In genomic region chr8:92998600-92998999, GRCm38 (mm10) we compare ENCODE assay signal across 9 mouse cellular contexts. TPM values are rescaled to one million over a fixed set of nuclear protein-coding genes. Genes with fewer than 3 reads are reported as not detected.
A peak's percentile ranks its signal among the peaks of the same experiment; 100 is the strongest.
DNase-seq lines count a peak whose midpoint lies in the region; ATAC-seq and TF ChIP-seq lines count a peak whose summit lies in the region.
"Had no signal": no experiment of that assay in that cellular context is flagged by ENCODE, and none has a peak within 500 bp of the region (broad histone marks: within the 10 kb centered on the region; RNA-seq: fewer than 3 reads in every experiment).

No protein-coding gene starts in this region.

- H3K27me3 ChIP-seq in forebrain, postnatal 0 days (ENCODE audit: insufficient read depth, low read length) = no peaks in the 10 kb centered on the region
- H3K27me3 ChIP-seq: hindbrain, embryonic 15.5 days had no signal

- intact Hi-C loops in gastrocnemius, postnatal 36 days (cut with DNase I) = loop anchor here (1.0 kb wide), 1 partner anchor 180 kb away; no protein-coding TSS in a partner anchor

- no peaks in the 10 kb centered on the region for H3K4me1 ChIP-seq in forebrain, postnatal 0 days (ENCODE audit: insufficient read depth)
- H3K4me1 ChIP-seq: hindbrain, embryonic 15.5 days had no signal

- DNase-seq in gastrocnemius, postnatal 10 days = peak; percentile 54
- DNase-seq in gastrocnemius, postnatal 36 days = no peak
- peak; percentile 55 for DNase-seq in urinary bladder, postnatal 25 days (ENCODE audit: low spot score)
- no peak for DNase-seq in urinary bladder, adult 2 months (ENCODE audit: low spot score)
- DNase-seq in forebrain, postnatal 0 days = peak; percentile 83
- DNase-seq in layer of hippocampus, adult 9-10 months (ENCODE audit: low spot score) = peak; percentile 44

- no peak overlapping the region for H3K27ac ChIP-seq in forebrain, postnatal 0 days (ENCODE audit: low read depth, low read length)
- H3K27ac ChIP-seq: hindbrain, embryonic 15.5 days had no signal

- no peak overlapping the region for H3K4me3 ChIP-seq in forebrain, postnatal 0 days (ENCODE audit: low read depth, low read length)
- H3K4me3 ChIP-seq: hindbrain, embryonic 15.5 days had no signal

- H3K9me3 ChIP-seq in forebrain, postnatal 0 days (ENCODE audit: low read length) = no peaks in the 10 kb centered on the region
- H3K9me3 ChIP-seq: hindbrain, embryonic 15.5 days had no signal

- TF ChIP-seq CTCF in forebrain, postnatal 0 days (IDR thresholded peaks at IDR 0.05; ENCODE audit: low read depth) = peak; percentile 87

- H3K9ac ChIP-seq in forebrain, postnatal 0 days = no peak overlapping the region
- H3K9ac ChIP-seq: hindbrain, embryonic 15.5 days had no signal

- WGBS in forebrain, postnatal 0 days = 30% methylated on average over 2 of the region's 2 CpGs

- ATAC-seq in forebrain, postnatal 0 days = no peak
- peak; percentile 87 for ATAC-seq in megakaryocyte progenitor cell, adult 5-6 weeks (replicated peaks; ENCODE audit: poor library complexity)
- no peak for ATAC-seq in activated CD4-positive, CD25-positive, alpha-beta regulatory T cell, adult 4 months

- no peak overlapping the region for H3K4me2 ChIP-seq in forebrain, postnatal 0 days (ENCODE audit: low read depth)
- H3K4me2 ChIP-seq: hindbrain, embryonic 15.5 days had no signal

- H3K36me3 ChIP-seq in forebrain, postnatal 0 days (ENCODE audit: insufficient read depth) = no peaks in the 10 kb centered on the region
- H3K36me3 ChIP-seq: hindbrain, embryonic 15.5 days had no signal

RNA-seq across cellular contexts. Expression of gene Slc6a2, which starts 38.7 kb away (rescaled TPM):
- total RNA-seq in gastrocnemius, postnatal 10 days (2021) = under 1 TPM; 0.47 to 0.70 TPM
- under 1 TPM; 0.17 to 0.28 TPM for total RNA-seq in gastrocnemius, postnatal 36 days (2021)
- polyA plus RNA-seq in urinary bladder, adult 2 months (2012; rRNA removed) = 0.87 and 1.1 TPM in 2 replicates
- total RNA-seq in forebrain, postnatal 0 days (2014; rRNA removed) = 0.08 TPM in 1 of 2 replicates, not detected in the other
- not detected in 2 replicates for polyA plus RNA-seq in forebrain, postnatal 0 days (2015; fragmentation: Nextera tagmentation; extraction: Ambion mirVana)
- total RNA-seq in megakaryocyte progenitor cell, adult 5-6 weeks (2015) = not detected in 2 replicates
- 0.04 TPM in 1 of 2 replicates, not detected in the other for total RNA-seq in megakaryocyte progenitor cell, adult 5-6 weeks (2017)
- not detected for polyA plus RNA-seq in activated CD4-positive, CD25-positive, alpha-beta regulatory T cell, adult 4 months (2017; shearing (Covaris generic))

RNA-seq across cellular contexts. Expression of gene Ces1a, which starts 49.4 kb away (rescaled TPM):
- total RNA-seq in gastrocnemius, postnatal 10 days (2021) = not detected
- total RNA-seq in gastrocnemius, postnatal 36 days (2021) = not detected
- polyA plus RNA-seq in urinary bladder, adult 2 months (2012; rRNA removed) = not detected in 2 replicates
- not detected in 2 replicates for total RNA-seq in forebrain, postnatal 0 days (2014; rRNA removed)
- polyA plus RNA-seq in forebrain, postnatal 0 days (2015; fragmentation: Nextera tagmentation; extraction: Ambion mirVana) = not detected in 2 replicates
- not detected in 2 replicates for total RNA-seq in megakaryocyte progenitor cell, adult 5-6 weeks (2015)
- not detected in 2 replicates for total RNA-seq in megakaryocyte progenitor cell, adult 5-6 weeks (2017)
- not detected for polyA plus RNA-seq in activated CD4-positive, CD25-positive, alpha-beta regulatory T cell, adult 4 months (2017; shearing (Covaris generic))
- polyA plus RNA-seq: hindbrain, embryonic 15.5 days had no signal

Comparison
In these comparisons a context has a peak if more than half of its experiments do, and no peak if none do; other contexts are left out.
1. DNase-seq: peak in gastrocnemius, postnatal 10 days (single experiment), urinary bladder, postnatal 25 days (single experiment), forebrain, postnatal 0 days (single experiment) and layer of hippocampus, adult 9-10 months (single experiment); none in gastrocnemius, postnatal 36 days (0 of 2) and urinary bladder, adult 2 months (single experiment).